Mouse (Mus musculus) megakaryocyte, embryonic 14.5 days (primary cell): ENCODE results near the gene Gm2974. TPM values are rescaled to one million over a fixed set of nuclear protein-coding genes. Genes with fewer than 3 reads are reported as not detected.
"Not testable (repeated sequence)": the region's sequence is repeated elsewhere in the genome, so short reads cannot be mapped to it uniquely, and the experiment has no call there.

ENCODE experiments used
- H3K27me3 ChIP-seq: replicated peaks from 2 replicates; pipeline ENCODE3; 2012; ENCODE audit warnings: inconsistent platforms
- H3K36me3 ChIP-seq: replicated peaks from 2 replicates; pipeline ENCODE3; 2012; ENCODE audit warnings: low read length, inconsistent platforms, mixed read lengths
- H3K4me1 ChIP-seq: 2 replicates; pipeline ENCODE4 v1.6.1; 2012; ENCODE audit warnings: inconsistent platforms
- H3K4me3 ChIP-seq: replicated peaks from 2 replicates; pipeline ENCODE3; 2012; ENCODE audit warnings: moderate library complexity, mild to moderate bottlenecking, inconsistent platforms
- H3K9me3 ChIP-seq: 2 replicates; pipeline ENCODE4 v1.6.1; 2012; ENCODE audit warnings: inconsistent platforms
- polyA plus RNA-seq: library from polyadenylated mRNA; stranded (reverse); fragments of >175 nt; gene quantifications from 2 replicates; pipeline ENCODE4 v1.2.3, GENCODE M21; 2012; ENCODE audit warnings: low replicate concordance; ENCODE audit not compliant: insufficient read depth

Gm2974 gene
- not detected in 2 replicates for polyA plus RNA-seq

- not testable (repeated sequence) for H3K36me3 ChIP-seq, H3K27me3 ChIP-seq
Observed at GRCm38 (mm10) chr14:4182491-4183210, at the start of gene Gm2974. TSS of gene Gm2974 (plus strand) at chr14:4182576.

GRCm38 (mm10) chr14:4141646-4142045 lies 40.7 kb upstream of the Gm2974 start:
- H3K36me3 ChIP-seq, H3K9me3 ChIP-seq, H3K4me1 ChIP-seq, H3K27me3 ChIP-seq, H3K4me3 ChIP-seq: not testable (repeated sequence)

More at GRCm38 (mm10) chr14:4182491-4183210, at the start of gene Gm2974:
- not testable (repeated sequence) for H3K9me3 ChIP-seq, H3K4me3 ChIP-seq, H3K4me1 ChIP-seq

GRCm38 (mm10) chr14:4164730-4165129 lies 17.6 kb upstream of the Gm2974 start, which contains the start of gene Gm3127:
TSS of gene Gm3127 (plus strand) at chr14:4165030.
- H3K4me3 ChIP-seq, H3K4me1 ChIP-seq, H3K9me3 ChIP-seq, H3K36me3 ChIP-seq, H3K27me3 ChIP-seq: not testable (repeated sequence)

GRCm38 (mm10) chr14:4182030-4182429 lies 346 bp upstream of the Gm2974 start:
- H3K36me3 ChIP-seq, H3K4me3 ChIP-seq, H3K27me3 ChIP-seq, H3K9me3 ChIP-seq, H3K4me1 ChIP-seq: not testable (repeated sequence)

- H3K27me3 ChIP-seq, H3K4me1 ChIP-seq, H3K36me3 ChIP-seq, H3K9me3 ChIP-seq, H3K4me3 ChIP-seq: not testable (repeated sequence)
Observed at GRCm38 (mm10) chr14:4183375-4183774, 999 bp downstream of the Gm2974 start.

GRCm38 (mm10) chr14:4249331-4249730 lies 67.0 kb downstream of the Gm2974 start, which contains the start of gene Gm3138:
TSS of gene Gm3138 (plus strand) at chr14:4249631.
- H3K9me3 ChIP-seq, H3K36me3 ChIP-seq, H3K4me1 ChIP-seq, H3K27me3 ChIP-seq, H3K4me3 ChIP-seq: not testable (repeated sequence)

Other genes starting within 250 kb of the Gm2974 start
- gene Gm3095, start 219.0 kb upstream of the Gm2974 start, polyA plus RNA-seq = not detected in 2 replicates
- gene Gm3099, start 184.2 kb upstream of the Gm2974 start, polyA plus RNA-seq = not detected in 2 replicates
- gene Gm5796, start 158.6 kb upstream of the Gm2974 start, polyA plus RNA-seq = not detected in 2 replicates
- gene Gm3115, start 98.5 kb upstream of the Gm2974 start, polyA plus RNA-seq = not detected in 2 replicates
- gene Gm8108, start 72.0 kb upstream of the Gm2974 start, polyA plus RNA-seq = not detected in 2 replicates
- not detected in 2 replicates for gene Gm3127, start 17.5 kb upstream of the Gm2974 start, polyA plus RNA-seq
- gene Gm3138, start 67.1 kb downstream of the Gm2974 start, polyA plus RNA-seq = not detected in 2 replicates
- gene Gm3149, start 134.7 kb downstream of the Gm2974 start, polyA plus RNA-seq = not detected in 2 replicates
- gene 2610042L04Rik, start 152.2 kb downstream of the Gm2974 start, polyA plus RNA-seq = not detected in 2 replicates
- not detected in 2 replicates for gene Gm3159, start 214.9 kb downstream of the Gm2974 start, polyA plus RNA-seq
- not detected in 2 replicates for gene Gm3164, start 232.9 kb downstream of the Gm2974 start, polyA plus RNA-seq
- gene Gm3173, start 248.4 kb downstream of the Gm2974 start, polyA plus RNA-seq = not detected in 2 replicates